Mouse (Mus musculus): ENCODE data around the gene Actr5. TPM values are rescaled to one million over a fixed set of nuclear protein-coding genes. Genes with fewer than 3 reads are reported as not detected.

Gene Actr5
- polyA plus RNA-seq, 2 experiments: 12.3 to 13.5 TPM

DNA sequence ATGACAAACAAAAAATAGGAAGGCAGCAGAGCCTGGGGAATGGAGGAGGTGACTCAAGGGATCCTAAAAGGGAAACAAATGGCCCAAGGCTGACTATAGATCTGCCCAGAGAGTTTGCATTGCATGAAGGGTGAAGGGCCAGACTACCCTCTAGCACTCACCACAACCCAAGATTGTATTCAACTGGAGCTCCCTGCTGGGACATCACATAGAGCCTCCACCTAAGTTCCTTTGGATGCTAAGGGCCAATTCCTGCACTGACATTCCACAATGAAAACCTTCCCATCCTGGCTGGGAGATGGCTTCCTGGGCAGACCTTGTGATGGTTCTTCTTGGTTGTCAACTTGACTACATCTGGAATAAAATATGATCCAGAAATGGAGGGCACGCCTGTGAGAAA is 23.4 kb upstream of the Actr5 start:
- H3K27me3 ChIP-seq (ENCODE audit: control insufficient read depth, insufficient read depth, low read length): peaks cover 21% of the 10 kb centered on the region
- WGBS: 83% methylated on average over 1 of the region's 1 CpGs

DNA sequence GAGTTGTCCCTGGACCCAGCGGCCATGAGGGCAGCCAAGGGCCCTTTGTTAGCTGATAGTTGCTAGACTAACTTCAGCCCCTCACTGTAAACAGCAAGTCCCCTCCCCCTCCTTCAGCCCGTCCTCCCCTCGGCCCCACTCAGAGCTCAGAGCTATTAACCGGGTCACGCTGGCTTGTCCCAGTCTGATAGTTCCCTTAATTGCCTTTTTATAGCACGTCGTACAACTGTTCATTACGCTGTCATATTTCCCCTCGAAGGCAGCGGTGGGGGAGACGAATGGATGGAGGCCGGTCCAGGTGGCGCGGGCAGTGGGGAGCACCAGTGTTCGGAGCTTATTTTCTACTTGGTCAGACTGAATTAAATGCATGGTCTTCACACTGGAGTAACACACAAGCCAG is 22.0 kb upstream of the Actr5 start:
- Histone ChIP-seq H3K9me3 (ENCODE audit: control insufficient read depth, low read length) (no peaks in the 10 kb centered on the region), H3K9ac (ENCODE audit: low read depth, low read length, severe bottlenecking) (no peak overlapping the region), H3K36me3 (ENCODE audit: control insufficient read depth, insufficient read depth, low read length) (no peaks in the 10 kb centered on the region), H3K4me2 (replicated peaks; ENCODE audit: low read depth, low read length, severe bottlenecking) (no peak overlapping the region), H3K27me3 (ENCODE audit: control insufficient read depth, insufficient read depth, low read length) (peaks cover 28% of the 10 kb centered on the region), H3K4me1 (ENCODE audit: control insufficient read depth, insufficient read depth, low read length) (no peaks in the 10 kb centered on the region), H3K4me3 (replicated peaks; ENCODE audit: low read length) (no peak overlapping the region), H3K27ac (replicated peaks; ENCODE audit: low read depth, low read length) (no peak overlapping the region)
- no peak for ATAC-seq (ENCODE audit: low FRiP score, low read depth)
- 14% methylated on average over 15 of the region's 15 CpGs for WGBS
- no peak for TF ChIP-seq POLR2A (IDR thresholded peaks at IDR 0.05; ENCODE audit: borderline replicate concordance, extremely low read depth, insufficient read depth, insufficient read length)
- no peak for DNase-seq (ENCODE audit: low spot score)

More for the DNA sequence above, 23.4 kb upstream of the Actr5 start:
- ATAC-seq (ENCODE audit: low FRiP score, low read depth): no peak
- no peak overlapping the region for H3K27ac ChIP-seq (replicated peaks; ENCODE audit: low read depth, low read length)
- H3K9me3 ChIP-seq (ENCODE audit: control insufficient read depth, low read length): no peaks in the 10 kb centered on the region
- no peaks in the 10 kb centered on the region for H3K4me1 ChIP-seq (ENCODE audit: control insufficient read depth, insufficient read depth, low read length)
- H3K4me2 ChIP-seq (replicated peaks; ENCODE audit: low read depth, low read length, severe bottlenecking): no peak overlapping the region
- H3K36me3 ChIP-seq (ENCODE audit: control insufficient read depth, insufficient read depth, low read length): no peaks in the 10 kb centered on the region
- no peak overlapping the region for H3K9ac ChIP-seq (ENCODE audit: low read depth, low read length, severe bottlenecking)
- no peak for TF ChIP-seq POLR2A (IDR thresholded peaks at IDR 0.05; ENCODE audit: borderline replicate concordance, extremely low read depth, insufficient read depth, insufficient read length)
- no peak for DNase-seq (ENCODE audit: low spot score)
- no peak overlapping the region for H3K4me3 ChIP-seq (replicated peaks; ENCODE audit: low read length)

- ATAC-seq (ENCODE audit: low FRiP score, low read depth): no peak
These were observed 18.1 kb upstream of the Actr5 start for GRCm38 (mm10) chr2:158606511-158606964.

GRCm38 (mm10) chr2:158609681-158610080 is 15.0 kb upstream of the Actr5 start:
- H3K4me3 ChIP-seq (replicated peaks; ENCODE audit: low read length): 0 out of 2 replicates have a peak overlapping the region, but pooled peaks have one; percentile 2
- H3K9me3 ChIP-seq (ENCODE audit: control insufficient read depth, low read length): no peaks in the 10 kb centered on the region
- no peak for TF ChIP-seq POLR2A (IDR thresholded peaks at IDR 0.05; ENCODE audit: borderline replicate concordance, extremely low read depth, insufficient read depth, insufficient read length)
- no peak overlapping the region for H3K9ac ChIP-seq (ENCODE audit: low read depth, low read length, severe bottlenecking)
- under 1% methylated on average over 27 of the region's 27 CpGs for WGBS
- no peak for DNase-seq (ENCODE audit: low spot score)
- no peak for ATAC-seq (ENCODE audit: low FRiP score, low read depth)
- no peaks in the 10 kb centered on the region for H3K36me3 ChIP-seq (ENCODE audit: control insufficient read depth, insufficient read depth, low read length)
- H3K4me2 ChIP-seq (replicated peaks; ENCODE audit: low read depth, low read length, severe bottlenecking): no peak overlapping the region
- peaks cover 88% of the 10 kb centered on the region for H3K27me3 ChIP-seq (ENCODE audit: control insufficient read depth, insufficient read depth, low read length)
- peaks cover 1% of the 10 kb centered on the region; the same call in 1 of the 2 replicates for H3K4me1 ChIP-seq (ENCODE audit: control insufficient read depth, insufficient read depth, low read length)
- H3K27ac ChIP-seq (replicated peaks; ENCODE audit: low read depth, low read length): no peak overlapping the region

More at GRCm38 (mm10) chr2:158606511-158606964, 18.1 kb upstream of the Actr5 start:
- no peak overlapping the region for H3K9ac ChIP-seq (ENCODE audit: low read depth, low read length, severe bottlenecking)
- DNase-seq (ENCODE audit: low spot score): no peak
- H3K4me3 ChIP-seq (replicated peaks; ENCODE audit: low read length): no peak overlapping the region
- H3K4me2 ChIP-seq (replicated peaks; ENCODE audit: low read depth, low read length, severe bottlenecking): no peak overlapping the region
- H3K36me3 ChIP-seq (ENCODE audit: control insufficient read depth, insufficient read depth, low read length): no peaks in the 10 kb centered on the region
- H3K27ac ChIP-seq (replicated peaks; ENCODE audit: low read depth, low read length): no peak overlapping the region
- no peaks in the 10 kb centered on the region for H3K9me3 ChIP-seq (ENCODE audit: control insufficient read depth, low read length)
- H3K27me3 ChIP-seq (ENCODE audit: control insufficient read depth, insufficient read depth, low read length): peaks cover 66% of the 10 kb centered on the region
- TF ChIP-seq POLR2A (IDR thresholded peaks at IDR 0.05; ENCODE audit: borderline replicate concordance, extremely low read depth, insufficient read depth, insufficient read length): no peak
- no peaks in the 10 kb centered on the region for H3K4me1 ChIP-seq (ENCODE audit: control insufficient read depth, insufficient read depth, low read length)
- 10% methylated on average over 4 of the region's 4 CpGs for WGBS

- H3K4me3 ChIP-seq (replicated peaks; ENCODE audit: low read length): peak within 1 kb of the TSS; percentile 22
- H3K9ac ChIP-seq (ENCODE audit: low read depth, low read length, severe bottlenecking): no peak within 1 kb of the TSS
- H3K27ac ChIP-seq (replicated peaks; ENCODE audit: low read depth, low read length): no peak within 1 kb of the TSS
- H3K4me1 ChIP-seq (ENCODE audit: control insufficient read depth, insufficient read depth, low read length): peaks cover 5% of the 10 kb centered on the region; the same call in 1 of the 2 replicates
- H3K27me3 ChIP-seq (ENCODE audit: control insufficient read depth, insufficient read depth, low read length): peaks cover 93% of the 10 kb centered on the region
- WGBS: 1% methylated on average over 56 of the region's 77 CpGs
- no peak for TF ChIP-seq POLR2A (IDR thresholded peaks at IDR 0.05; ENCODE audit: borderline replicate concordance, extremely low read depth, insufficient read depth, insufficient read length)
- no peaks in the 10 kb centered on the region for H3K36me3 ChIP-seq (ENCODE audit: control insufficient read depth, insufficient read depth, low read length)
- peak within 1 kb of the TSS; percentile 34 for H3K4me2 ChIP-seq (replicated peaks; ENCODE audit: low read depth, low read length, severe bottlenecking)
- no peaks in the 10 kb centered on the region for H3K9me3 ChIP-seq (ENCODE audit: control insufficient read depth, low read length)
- DNase-seq (ENCODE audit: low spot score): no peak
- ATAC-seq (ENCODE audit: low FRiP score, low read depth): no peak
These were observed 14.0 kb upstream of the Actr5 start, which contains the start of gene Slc32a1 for GRCm38 (mm10) chr2:158610488-158611325. Slc32a1 (plus strand) TSS chr2:158610767.

All from limb, embryonic 14.5 days (tissue).